Mouse (Mus musculus): ENCODE data around the gene Lrrc10.
"Not testable (repeated sequence)": the region's sequence is repeated elsewhere in the genome, so short reads cannot be mapped to it uniquely, and the experiment has no call there.

The Lrrc10 gene

DNA sequence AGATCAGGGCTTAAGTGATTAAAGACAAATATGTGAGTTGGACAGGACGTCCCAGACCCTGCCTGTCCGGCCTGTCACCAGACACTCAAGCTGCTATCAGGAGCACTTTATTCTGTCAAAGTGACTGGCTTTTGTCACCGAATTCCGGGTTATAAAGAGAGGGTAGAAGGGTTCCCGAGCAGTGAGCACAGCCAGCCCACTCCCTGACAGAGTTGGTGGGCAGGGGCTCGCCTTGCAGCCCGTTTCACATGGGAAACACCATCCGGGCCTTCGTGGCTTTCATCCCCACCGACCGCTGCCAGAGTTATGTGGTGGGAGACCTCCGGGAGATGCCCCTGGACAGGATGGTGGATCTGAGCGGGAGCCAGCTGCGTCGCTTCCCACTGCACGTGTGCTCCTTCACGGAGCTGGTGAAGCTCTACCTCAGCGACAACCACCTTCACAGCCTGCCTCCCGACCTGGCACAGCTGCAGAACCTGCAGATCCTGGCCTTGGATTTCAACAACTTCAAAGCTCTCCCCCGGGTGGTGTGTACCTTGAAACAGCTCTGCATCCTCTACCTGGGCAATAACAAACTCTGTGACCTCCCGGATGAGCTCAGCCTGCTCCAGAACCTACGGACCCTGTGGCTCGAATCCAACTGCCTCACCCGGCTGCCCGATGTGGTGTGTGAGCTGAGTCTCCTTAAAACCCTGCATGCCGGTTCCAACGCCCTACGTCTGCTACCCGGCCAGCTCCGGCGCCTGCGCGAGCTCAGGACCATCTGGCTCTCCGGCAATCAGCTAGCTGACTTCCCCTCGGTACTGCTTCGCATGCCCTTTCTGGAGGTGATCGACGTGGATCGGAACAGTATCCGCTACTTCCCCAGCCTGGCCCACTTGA, at the start of gene Lrrc10:
Gene Lrrc10 (plus strand): TSS at position 167 of the 882 bp plus-strand sequence.
- no peak for DNase-seq

DNA sequence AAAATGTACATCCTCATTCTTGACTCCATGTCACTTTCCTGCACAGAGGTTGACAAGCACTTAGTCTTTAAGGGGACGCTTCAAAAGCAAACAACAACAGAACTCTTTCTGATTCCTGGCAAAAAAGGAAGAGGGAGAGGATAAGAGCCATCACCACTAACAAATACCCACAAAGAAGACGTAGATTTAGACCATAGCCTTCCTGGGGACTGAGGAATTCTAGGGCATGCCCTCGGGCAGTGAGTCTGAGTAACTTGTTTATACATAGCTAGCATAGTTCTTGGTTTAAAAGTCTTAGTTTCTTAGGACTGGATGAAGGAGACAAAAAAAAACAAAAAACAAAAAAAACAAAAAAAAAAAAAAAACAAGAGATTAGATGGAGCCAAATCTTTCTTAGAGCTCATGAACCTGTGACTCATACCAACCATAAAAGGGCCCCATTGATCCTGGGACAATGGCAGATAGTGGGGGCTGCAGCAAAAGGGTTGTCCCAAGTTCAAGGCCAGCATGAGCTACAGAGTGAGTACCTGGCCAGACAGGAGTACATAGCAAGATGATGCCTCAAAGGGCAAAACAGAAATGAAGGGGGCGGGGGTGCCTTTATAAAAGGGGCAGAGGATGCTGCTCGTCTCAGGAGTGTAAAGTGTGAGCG, 49.4 kb upstream of the Lrrc10 start:
- DNase-seq = peak in 1 of 2 experiments; percentile 8

DNA sequence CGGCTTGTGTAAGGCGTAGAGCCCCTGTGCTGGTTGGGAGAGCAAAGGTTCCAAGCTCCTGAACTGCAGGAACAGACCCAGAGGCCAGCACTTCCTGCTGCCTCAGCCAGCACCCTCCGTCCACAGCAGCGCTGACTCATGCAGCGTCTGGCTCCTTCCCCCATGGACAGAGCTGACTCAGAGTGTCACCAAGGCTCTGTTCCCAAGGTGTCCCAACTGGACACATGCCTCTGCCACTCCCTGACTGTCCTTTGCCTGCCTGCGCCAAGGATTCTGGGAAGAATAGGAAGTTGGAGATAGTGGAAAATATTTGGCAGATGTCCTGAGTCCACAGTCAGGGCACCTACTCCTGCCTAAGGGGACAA, 48.9 kb upstream of the Lrrc10 start:
- DNase-seq = peak; percentile 74 to 83

DNA sequence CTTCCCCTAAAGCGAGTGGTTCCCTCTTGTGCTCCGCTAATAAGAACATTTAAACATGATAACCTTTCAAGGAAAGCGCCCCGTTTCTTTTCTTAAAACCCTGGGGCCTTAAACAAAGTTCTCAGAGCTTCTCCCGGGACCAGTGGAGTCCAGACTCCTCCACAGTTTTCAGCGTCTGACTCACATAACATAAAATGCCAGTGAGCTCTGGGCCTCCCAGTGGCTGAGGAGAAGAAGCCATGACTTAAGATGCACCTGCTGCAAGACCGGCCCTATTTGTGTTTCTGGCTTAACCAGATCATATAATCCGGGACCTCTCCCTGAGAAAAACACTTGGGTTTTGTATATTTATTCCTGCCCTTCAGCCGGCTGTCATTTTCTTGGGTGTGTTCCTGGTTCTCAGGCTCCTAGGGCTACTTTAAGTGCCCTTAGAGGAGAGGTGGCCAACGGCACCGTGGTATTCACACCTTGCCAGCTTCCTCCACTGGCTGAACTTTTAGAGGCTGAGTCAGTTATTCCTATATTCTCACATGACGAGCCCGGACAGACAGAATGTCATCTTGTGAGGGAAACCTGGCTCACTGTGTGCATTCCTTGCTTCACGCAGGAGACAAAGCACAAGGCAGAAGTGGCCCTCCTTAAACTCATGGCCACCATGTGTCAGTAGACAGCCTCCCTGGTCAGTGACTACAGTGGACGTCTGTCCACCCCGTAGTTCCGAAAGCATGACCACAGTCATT, 46.3 kb upstream of the Lrrc10 start:
- DNase-seq = no peak

DNA sequence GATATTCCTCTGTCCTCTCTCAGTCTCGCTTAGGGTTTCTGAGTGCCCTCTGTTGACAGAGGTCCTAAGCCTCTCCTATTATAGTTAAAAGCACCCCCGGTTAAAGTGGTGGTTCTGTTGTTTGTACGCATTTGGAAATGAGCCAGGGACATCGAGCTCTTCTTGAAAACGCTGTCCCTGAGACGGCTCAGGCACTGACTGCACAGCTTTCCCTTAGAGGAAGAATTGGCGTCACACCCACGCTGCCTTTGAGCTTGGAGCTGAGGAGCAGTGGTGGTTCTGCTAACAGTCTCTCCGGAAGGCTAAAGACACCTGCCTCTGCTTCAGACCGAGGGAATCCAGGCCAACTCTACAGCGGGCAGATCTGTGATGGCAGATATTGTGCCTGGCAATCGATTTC, 44.2 kb upstream of the Lrrc10 start:
- peak in 1 of 2 experiments; percentile 25 for DNase-seq

DNA sequence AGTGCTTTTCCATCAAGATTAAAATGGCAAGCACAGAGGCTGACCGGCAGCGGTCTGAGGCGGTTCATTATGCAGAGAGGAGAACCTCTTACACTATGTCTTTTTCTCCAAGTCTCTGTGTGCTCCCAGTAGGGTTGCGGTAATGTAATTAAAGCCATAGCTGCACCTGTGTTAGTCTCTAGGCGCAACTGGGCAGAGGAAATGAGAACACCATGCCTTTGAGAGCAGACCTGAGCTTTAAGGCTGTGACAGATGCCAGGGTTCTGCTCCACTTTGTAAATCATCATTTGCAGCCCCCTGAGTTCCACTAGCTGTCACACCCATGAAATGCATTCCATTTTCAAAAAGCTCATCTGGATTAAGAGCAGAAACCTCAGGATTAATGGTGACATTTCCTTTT, 40.4 kb upstream of the Lrrc10 start:
- no peak for DNase-seq

DNA sequence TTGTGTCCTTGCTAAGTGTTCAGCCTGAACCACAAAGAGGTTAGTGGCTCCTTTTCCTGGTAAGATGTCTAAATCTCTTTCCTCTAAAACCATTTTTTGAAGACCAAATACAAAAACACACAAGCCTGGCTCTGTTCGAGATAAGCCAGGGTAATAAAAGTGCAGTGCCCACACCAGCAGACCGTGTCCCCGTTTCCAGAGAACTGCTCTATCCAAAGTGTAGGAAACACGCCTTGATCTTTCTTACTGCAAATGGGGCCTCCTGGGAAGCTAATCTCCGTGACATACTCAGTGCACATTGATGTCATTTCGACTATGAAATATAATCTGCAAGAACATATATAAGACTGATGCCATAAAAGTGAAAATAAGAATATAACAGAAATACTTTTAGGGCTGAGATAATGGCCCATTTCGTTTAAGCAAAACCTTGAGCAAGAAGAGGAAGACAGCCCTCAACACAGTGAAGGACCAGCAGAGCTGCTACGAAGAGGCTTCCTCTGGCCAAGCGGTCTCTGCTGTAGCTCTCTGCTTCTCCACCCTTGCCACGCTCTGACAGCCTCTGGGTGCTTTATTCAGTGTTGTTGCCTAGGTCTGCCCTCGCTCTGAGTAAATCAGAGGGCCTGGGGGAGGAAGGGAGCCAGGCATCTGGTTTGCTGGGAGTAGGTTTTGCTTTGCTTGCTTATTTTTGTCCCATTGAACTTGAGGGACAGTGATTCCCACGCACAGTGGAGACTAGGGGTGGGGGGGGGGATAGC, 39.3 kb upstream of the Lrrc10 start:
- DNase-seq = no peak

DNA sequence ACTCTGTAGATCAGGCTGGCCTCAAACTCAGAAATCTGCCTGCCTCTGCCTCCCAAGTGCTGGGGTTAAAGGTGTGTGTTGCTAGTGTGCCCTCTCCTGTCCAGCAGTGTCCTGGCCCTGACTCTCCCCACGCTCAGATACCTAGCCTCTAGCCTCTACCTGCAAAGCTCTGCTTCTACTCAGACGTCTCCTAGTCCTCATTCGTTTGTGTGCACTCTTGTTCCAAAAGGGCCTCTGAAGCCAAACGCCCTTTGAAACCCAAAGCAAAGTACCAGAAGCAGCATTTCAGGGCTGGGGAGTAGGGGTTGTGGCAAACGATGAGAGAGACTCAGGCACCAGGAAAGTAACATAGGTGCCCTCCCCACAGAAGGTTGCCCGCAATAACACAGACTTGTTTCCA, 35.5 kb upstream of the Lrrc10 start:
- DNase-seq = no peak

DNA sequence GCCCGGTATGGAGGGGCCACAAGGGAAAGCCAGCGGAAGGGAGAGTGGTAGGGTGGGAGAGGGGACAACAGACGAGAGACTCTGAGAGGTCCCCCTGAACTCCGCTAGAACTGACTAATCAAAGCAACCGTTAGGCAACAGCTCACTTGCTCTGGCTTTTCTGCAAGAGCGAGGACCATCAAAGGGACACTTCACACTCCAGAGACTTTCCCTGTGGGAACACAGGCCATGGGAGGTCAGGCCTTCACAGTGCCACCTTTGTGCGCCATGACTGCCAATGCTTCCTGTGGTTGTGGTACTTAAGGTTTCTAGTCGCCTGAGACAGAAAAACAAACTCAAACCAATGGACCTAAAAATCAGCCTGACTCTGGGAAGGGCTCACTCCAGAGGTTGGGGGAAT, 34.1 kb upstream of the Lrrc10 start:
- DNase-seq = no peak

DNA sequence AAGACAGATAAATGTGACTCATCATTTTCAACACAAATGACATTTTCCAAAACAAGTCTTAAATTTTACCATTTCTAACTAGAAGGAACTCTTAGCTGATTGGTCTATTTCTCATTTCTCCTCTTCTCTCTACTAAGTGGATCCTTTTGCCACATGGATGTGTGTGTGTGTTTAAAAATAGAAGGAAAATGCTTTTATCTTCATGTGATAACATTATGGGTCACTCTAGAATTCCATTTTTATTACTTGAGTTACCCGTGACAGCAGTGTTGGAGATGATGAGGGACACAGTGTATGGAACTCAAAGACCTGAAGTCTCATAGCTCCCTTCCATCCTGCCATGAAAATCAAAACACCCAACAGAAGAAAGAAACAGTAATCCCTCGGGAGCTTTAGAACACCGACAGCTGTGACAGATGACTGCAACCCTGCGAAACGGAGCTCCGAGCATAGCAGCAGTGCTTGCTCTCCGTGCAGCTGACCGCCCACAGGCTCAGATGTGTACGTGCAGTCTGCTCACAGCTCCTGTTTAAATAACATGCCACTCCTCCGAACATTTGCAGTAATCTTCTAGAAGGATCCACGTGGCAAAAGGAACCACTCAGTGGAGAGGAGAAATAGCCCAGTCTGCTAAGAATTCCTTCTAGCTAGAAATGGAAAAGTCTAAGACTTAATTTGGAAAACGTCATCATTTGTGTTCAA, 31.3 kb upstream of the Lrrc10 start:
- DNase-seq = no peak

DNA sequence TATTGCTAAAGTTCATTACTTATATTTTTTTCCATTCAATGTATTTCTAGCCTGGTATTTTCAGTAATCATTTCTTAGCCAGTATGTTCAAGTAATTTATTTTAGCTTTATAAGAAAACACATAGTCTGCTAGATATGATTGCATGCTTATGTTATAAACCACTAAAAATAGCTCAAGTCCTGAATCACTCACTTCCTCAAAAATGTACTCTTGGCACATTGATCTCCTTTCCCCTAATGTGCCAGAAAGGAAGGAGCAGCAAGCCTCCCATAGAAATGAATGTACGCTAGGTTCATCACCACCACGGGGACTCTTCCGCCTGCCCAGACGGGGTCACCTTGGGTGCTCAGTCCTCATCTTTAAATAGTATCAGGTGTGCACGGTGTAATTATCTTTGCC, 30.6 kb upstream of the Lrrc10 start:
- no peak for DNase-seq

DNA sequence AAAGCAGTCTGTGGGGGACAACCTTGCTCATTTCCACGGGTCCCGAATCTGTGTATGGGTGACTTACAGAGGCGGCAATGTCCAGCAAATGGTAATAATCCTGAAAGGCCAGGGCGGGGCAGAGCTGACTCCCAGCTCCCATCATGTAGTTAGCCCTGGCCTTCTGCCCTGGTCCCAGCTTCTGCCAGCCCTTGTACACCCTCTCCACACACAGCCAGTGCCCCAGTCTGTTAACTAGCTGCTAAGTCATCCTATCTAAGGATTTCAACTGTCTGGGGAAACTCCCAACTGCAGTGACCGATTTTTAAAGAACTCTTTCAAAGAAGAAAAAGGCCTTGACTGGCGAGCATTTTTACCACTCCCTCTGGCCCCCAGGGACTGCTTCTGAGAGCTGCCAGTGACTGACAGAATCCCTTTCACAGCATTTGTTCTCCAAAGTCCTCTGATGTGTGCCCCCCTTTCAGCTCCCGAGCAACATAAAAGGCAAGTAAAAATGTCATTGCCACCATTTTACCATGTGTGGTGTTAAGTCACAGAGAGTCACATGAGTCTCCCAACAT, 26.8 kb upstream of the Lrrc10 start:
- DNase-seq = no peak

DNA sequence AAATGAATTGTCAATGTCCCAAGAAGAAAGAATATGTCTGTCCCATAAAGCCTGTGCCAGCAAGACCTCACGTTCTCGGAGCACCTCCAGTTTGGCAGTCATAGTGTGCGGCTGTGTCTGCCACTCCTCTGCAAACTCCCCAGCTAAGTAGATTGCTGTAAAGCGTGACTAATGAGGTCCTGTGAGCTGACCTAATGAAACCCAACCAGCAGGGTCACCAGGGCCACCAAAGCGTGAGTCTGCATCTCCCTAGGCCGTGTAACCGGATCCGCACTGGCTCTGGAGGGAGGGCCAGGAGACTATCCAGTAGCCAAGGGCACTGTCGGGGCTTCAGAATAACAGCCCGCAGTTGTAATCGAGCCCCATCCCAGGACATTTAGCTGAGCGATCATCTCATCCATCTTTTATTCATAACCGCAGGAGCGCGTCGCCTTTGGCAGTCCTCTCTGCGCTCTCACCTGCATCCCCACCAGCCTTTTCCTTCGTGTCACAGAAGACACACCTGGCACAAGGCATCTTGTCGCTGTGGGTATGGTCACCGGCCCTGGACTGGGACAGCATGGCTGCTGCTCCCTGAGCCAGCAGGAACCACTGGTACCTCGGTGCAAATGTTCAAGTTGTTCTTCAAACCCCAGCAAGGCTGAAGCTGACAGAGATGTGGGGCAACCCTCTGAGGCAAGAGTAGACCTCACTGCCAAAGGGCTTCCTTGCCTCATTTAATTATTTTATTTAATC, 24.0 kb upstream of the Lrrc10 start:
- DNase-seq = no peak

DNA sequence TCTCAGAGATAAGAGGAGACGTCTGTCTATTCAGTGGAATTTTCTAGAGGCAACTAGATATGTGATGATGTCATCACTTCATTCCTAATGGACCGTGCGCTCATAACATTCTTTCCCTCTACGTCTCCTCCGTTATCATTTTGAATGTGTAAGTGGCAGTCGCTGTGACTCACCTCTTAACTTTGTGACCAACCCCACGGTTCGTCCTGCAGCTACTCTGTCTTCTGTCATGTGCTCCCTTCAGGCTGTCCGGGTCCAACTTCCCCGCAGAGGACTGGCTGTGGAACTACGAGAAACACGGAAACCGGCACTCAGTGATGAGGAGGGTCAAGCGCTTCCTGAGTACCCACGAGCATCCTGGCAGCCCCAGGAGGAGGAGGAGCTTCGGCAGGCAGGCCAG, 21.4 kb upstream of the Lrrc10 start:
- no peak for DNase-seq

DNA sequence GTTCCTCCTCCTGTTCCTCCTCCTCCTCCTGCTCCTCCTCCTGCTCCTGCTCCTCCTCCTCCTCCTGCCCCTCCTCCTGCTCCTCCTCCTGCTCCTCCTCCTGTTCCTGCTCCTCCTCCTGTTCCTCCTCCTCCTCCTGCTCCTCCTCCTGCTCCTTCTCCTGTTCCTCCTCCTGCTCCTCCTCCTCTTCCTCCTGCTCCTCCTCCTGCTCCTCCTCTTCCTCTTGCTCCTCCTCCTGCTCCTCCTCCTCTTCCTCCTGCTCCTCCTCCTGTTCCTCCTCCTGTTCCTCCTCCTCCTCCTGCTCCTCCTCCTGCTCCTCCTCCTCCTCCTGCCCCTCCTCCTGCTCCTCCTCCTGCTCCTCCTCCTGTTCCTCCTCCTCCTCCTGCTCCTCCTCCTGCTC, 19.4 kb upstream of the Lrrc10 start:
- not testable (repeated sequence) for DNase-seq

DNA sequence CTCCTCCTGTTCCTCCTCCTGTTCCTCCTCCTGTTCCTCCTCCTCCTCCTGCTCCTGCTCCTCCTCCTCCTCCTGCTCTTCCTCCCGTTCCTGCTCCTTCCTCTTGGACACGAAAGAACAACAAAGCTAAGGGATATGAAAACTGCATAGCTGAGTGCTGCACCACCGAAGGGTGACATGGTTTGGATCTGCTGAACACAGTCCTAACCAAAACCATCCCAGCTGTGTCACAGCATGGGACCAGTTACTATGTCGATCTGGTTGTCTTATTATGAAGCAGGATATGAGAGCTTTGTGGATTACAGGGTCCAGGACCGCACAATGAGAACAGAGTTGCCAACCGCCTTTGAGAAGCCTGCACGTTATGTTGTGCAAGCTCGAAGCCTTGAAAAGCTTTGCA, 19.0 kb upstream of the Lrrc10 start:
- no peak for DNase-seq

DNA sequence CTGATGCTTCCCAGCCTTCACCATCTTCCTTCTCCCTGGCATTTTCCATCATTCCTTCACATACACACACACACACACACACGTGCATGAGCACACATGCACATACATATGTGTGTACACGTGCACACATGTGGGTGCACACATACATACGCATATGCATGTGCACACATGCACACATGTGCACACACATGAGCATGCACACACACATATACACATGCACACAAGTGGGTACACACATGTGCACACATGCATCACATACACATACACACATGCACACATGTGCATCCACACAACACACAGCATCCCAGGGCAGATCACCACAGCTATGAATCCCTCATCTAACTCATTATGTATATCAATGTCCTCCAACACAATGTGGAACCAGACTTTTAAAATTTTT, 14.0 kb upstream of the Lrrc10 start:
- DNase-seq = no peak

DNA sequence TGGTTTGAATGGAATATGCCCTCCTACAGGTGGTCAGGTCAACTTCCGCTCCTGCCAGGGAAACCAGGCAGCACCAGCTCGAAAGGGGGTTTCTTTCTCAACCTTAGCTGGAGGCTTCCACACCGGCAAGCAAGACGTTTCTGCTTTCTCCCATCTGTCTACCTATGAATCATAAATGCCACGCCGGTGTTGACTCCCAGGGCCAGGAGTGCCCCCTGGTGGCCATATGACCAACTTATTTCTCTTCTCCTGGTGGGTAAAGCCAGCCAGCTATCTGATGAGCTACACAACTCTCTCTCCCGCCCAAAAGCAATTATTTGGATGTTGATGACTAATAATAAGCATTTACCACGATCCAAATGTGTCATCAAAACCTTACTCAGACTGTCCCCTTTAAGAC, 11.4 kb upstream of the Lrrc10 start:
- DNase-seq = peak; percentile 62 to 76

DNA sequence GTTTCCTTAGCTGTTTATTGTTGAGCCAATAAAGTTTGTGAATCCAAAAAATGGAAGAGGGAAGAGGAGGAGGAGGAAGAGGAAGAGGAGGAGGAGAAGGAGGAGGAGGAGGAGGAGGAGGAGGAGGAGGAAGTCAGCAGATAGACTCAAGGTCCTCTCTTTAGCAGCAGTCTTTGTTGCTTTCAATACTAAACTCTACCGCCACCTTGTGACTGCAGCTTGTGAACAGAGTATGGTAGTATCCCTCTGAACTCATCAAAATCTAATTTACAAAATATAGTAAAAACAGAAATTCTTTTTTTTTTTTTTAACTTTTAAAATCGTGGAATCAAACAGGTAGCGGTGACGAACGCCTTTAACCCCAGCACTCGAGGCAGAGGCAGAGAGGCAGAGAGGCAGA, 4.8 kb upstream of the Lrrc10 start:
- DNase-seq = no peak

DNA sequence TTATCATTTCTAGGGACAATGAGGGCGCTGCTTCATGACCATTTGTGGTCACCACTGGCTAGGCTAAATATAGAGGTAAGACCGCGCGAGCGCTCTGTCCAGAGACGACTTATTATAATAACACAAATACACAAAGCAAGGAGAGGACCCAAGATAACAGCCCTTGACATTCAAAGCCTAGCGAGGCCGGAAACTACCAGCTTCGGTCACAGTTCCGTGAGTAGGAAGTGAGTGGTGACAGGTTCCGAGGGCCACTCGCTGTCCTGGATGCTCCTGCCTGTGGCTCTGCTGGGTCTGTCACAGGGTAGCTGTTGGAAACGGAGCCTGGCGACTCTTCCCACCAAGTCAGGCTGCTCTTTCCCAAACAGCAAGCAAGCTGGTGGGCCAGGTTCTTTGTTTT, 2.8 kb upstream of the Lrrc10 start:
- no peak for DNase-seq

DNA sequence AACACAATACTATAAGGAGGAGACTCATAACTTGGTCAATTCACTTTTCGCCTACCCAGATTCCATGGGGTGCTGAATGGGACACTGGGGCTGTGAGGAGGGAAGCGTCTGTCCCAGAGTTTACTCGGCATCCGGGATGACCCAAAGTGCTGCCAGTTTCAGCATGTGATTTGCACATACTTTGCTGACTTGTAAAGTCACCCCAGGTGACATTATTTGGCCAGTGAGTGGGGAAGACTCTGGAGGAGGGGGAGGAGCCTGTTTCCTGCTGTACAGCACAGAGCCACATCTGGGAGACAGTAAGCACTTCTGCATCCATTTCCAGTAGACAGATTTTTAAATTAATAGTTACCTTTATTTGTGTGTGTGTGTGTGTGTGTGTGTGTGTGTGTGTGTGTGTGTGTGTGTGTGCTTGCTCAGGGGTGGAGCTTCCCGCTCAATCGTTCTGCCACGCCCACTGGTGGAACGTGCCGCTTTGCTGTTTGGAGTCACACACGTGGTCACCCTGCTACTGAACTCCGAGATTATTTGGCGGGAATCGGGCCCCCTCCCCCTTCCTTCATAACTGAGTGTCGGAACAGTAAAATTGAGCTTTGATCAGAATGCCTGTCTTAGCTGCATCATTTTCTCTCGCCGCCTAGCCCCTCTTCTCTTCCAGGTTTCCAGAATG, 1.5 kb upstream of the Lrrc10 start:
- DNase-seq = not testable (repeated sequence)
